Mouse (Mus musculus) effector memory CD4-positive, alpha-beta T cell, adult 5 months (primary cell): ENCODE data around the gene Zscan4f. TPM values are rescaled to one million over a fixed set of nuclear protein-coding genes. Genes with fewer than 3 reads are reported as not detected.

ENCODE experiments used
- polyA plus RNA-seq: library from polyadenylated mRNA; unstranded; fragments of 100-300 nt; shearing (Covaris generic); gene quantifications from one replicate; pipeline ENCODE4 v1.2.1, GENCODE M21; 2017

Gene Zscan4f
- polyA plus RNA-seq = not detected

DNA sequence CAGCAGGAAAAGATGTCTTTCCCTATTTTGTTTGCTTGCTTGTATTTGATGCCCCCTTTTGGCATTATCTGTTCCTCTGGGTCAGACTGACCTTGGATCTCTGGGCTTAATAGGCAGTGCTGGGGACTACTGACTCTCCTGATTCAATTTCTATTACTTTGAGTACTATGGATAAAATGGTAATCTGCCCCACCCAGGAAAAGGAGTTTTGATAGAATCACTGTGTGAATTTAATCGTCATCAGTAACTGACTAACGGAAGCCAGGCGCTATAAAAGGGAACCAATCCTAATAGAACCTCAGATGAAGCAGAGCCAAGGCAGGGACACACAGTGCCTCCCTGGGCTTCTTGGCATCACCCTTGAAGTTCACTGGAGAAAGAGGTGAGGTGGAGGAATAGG is at the start of gene Zscan4f:
Zscan4f (plus strand) TSS at position 301 of the 400 bp plus-strand sequence.

Other genes starting within 250 kb of the Zscan4f start
- not detected for gene Zscan4d, start 231.8 kb upstream of the Zscan4f start, polyA plus RNA-seq
- gene Zscan4e, start 87.2 kb upstream of the Zscan4f start, polyA plus RNA-seq = not detected
- gene Zscan4-ps2, start 116.4 kb downstream of the Zscan4f start, polyA plus RNA-seq = not detected
- gene Zscan4-ps3, start 211.4 kb downstream of the Zscan4f start, polyA plus RNA-seq = not detected